Mouse (Mus musculus) c-Kit-positive CD71-negative TER-119-negative erythroid progenitor cells, embryonic 14.5 days (primary cell): ENCODE measurements around the gene Dctn1.

ENCODE experiments used
- DNase-seq: peaks from one replicate; pipeline ENCODE4 v3.0.0-alpha.2; 2013; ENCODE audit warnings: low read depth

Gene Dctn1

DNA sequence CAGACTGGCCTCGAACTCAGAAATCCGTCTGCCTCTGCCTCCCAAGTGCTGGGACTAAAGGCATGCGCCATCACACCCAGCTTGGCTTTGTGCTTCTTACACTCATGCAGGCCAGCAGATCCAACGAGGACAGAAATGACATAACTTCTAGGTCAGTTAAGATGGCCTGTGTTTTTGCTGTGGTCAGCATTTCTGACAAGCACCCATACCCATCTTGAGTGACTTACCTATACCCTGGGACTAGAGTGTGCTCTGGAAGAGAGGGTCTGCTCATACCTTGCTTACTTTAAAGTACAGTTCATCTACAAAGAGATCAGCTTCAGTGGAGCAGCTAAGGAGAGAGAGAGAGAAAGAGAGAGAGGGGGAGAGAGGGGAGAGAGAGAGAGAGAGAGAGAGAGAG is 67.6 kb downstream of the Dctn1 start:
- no peak for DNase-seq

DNA sequence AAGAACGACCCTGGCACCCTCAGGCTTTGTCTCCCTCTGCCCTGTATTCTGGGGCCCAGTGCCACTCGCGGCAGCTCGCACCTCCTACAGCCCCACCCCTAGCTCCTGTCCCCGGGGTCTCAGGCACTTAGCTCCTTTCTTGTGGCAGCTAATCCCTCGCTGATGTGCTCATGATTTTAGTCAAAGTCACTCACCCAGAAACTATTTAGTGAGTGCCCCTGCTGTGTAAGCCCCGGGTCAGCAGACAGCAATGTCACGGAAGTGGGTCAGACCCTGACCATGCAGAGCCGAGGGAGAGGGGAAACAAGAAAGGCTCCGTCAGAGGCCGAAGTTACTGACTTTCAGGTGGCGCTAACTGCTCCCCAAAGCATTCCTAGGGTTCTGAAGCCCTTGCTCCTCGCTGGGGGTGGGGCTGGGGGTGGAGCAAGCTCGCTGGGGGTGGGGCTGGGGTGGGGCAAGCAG is 68.6 kb downstream of the Dctn1 start:
- peak; percentile 5 for DNase-seq

- no peak for DNase-seq
Observed at GRCm38 (mm10) chr6:83237123-83237522, 71.4 kb downstream of the Dctn1 start.

DNA sequence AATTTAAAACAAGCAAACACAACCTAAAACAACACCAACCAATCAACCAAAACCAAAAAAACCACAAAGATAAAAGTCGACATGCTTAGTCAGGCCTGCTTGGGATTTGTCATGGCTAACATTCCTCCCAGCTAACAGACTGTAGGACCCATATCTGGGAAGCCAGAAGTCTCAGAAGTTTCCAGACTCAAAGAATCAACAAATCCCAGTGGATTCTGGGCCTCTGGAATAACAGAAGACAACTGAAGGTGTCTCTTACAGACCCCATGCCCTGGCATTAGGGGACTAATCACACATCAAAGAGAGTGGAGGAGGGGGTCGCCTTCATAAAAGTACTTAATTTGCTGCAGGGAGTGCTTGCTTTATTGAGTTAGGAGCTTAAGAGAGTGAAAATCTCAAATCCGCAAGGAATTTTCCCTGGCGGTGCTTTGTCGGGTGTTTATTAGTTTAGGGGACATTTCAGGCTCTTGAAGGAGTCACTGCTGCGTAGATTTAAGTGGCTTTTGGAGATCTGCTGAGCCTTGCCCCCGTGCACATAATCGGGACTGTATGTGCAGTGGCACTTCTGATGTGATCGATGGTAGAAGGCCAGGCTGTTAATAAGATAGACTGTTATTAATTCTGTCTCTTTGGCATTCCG is 78.8 kb downstream of the Dctn1 start:
- no peak for DNase-seq

- no peak for DNase-seq
Observed at GRCm38 (mm10) chr6:83245134-83245533, 79.4 kb downstream of the Dctn1 start.

GRCm38 (mm10) chr6:83245997-83246396 is 80.3 kb downstream of the Dctn1 start:
- DNase-seq, result no peak

GRCm38 (mm10) chr6:83246750-83247149 is 81.0 kb downstream of the Dctn1 start:
- no peak for DNase-seq

- DNase-seq, result no peak
Observed at GRCm38 (mm10) chr6:83247153-83247552, 81.4 kb downstream of the Dctn1 start.
